Mouse (Mus musculus): ENCODE results near the gene Polk. TPM values are rescaled to one million over a fixed set of nuclear protein-coding genes. Genes with fewer than 3 reads are reported as not detected.

Polk gene
- 9.8 and 11.4 TPM in 2 replicates for polyA plus RNA-seq (2016; fragmentation: Nextera tagmentation; extraction: Ambion mirVana)

DNA sequence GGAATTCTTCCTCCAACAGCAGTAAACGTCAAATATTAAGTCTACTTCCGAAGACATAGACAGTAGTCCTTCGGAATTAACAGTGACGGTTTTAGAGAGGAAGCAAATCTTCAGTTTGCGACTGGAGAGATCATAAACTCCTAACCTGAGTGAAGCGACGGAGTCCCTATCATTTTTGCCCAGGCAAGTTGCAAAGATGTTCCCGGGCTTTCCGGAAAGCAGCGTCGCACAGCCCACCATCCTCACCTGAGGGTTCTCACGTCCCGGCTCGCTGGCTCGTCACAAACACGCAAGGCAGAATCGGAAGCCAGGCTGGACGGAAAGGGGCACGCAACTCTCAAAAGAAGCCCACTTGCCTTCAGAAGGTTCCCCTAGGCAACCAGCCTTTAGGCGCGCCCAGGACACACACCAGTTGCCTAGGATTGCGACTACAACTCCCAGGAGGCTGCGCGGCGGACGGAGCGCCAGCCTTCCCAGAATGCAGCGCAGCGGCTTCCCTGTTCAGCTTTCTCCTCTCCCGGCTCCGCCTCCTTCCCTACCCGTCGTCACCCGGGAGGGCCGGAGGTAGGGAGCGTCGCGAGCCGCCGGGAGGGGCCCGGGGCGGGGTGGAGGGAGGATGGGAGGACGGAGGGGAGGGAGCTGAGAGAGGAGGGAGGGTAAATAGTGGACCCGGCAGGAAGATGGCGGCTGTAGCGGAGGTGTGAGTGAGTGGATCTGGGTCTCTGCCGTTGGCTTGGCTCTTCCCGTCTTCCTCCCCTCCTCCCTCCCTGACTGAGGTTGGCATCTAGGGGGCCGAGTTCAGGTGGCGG, at the start of gene Polk, which contains the start of gene Col4a3bp:
Gene Polk, minus strand, starts transcription at position 499 of the 809 bp plus-strand sequence.
Gene Col4a3bp, plus strand, starts transcription at position 538 of the 809 bp plus-strand sequence.
- peak; percentile 99 for ATAC-seq (ENCODE audit: insufficient number of reproducible peaks, insufficient read depth, low FRiP score, low TSS enrichment, low read depth)
- peak within 1 kb of the TSS; percentile 90 for H3K27ac ChIP-seq
- H3K4me3 ChIP-seq (replicated peaks) = peak within 1 kb of the TSS; percentile 97
- peak within 1 kb of the TSS; percentile 91 for H3K9ac ChIP-seq (replicated peaks)
- H3K27me3 ChIP-seq = no peaks in the 10 kb centered on the region
- H3K9me3 ChIP-seq = no peaks in the 10 kb centered on the region
- peak within 1 kb of the TSS; percentile 79 for H3K4me2 ChIP-seq
- H3K4me1 ChIP-seq (replicated peaks) = peaks cover 3% of the 10 kb centered on the region; the same call in 1 of the 2 replicates
- no peaks in the 10 kb centered on the region for H3K36me3 ChIP-seq
- WGBS = under 1% methylated on average over 50 of the region's 50 CpGs

DNA sequence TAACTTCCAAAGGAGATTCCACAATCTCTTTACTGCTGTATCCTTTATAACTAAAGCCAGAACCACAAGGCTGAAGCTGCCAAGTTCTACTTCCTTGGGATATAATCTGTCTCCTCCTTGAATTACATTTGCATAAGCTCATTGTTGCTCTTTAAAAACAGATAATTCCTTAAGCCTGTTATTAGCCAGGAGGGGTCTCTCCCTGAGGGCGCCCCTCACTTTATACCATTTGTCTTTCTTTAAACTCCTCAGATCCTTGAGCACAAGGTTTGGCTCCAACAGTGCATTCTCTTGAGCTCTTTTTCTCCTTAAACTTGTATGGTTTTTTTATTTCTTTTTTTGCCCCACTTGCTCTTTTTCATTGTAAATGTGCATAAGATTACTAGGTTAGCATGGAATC, 46.3 kb upstream of the Polk start:
- no peak for ATAC-seq (ENCODE audit: insufficient number of reproducible peaks, insufficient read depth, low FRiP score, low TSS enrichment, low read depth)

DNA sequence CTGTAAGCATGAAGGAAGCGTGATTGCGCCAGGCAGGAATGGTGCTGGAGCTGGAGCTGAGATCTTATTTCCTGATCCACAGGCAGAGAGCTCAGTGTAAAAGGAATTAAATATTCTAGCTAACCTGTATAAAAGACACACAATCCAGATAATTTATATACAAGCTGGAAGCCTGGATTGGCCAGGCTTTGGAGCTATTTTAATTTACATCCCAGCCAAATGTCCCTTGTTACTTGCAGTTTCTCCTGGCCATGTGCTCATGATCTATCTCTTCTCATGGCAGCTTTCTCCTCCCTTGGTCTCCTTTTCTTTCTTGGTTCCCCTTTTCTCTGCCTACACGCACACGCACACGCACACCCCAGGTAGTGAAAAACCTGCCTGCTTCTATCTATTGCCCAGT, 44.2 kb upstream of the Polk start:
- no peaks in the 10 kb centered on the region for H3K27me3 ChIP-seq
- no peaks in the 10 kb centered on the region for H3K36me3 ChIP-seq
- no peaks in the 10 kb centered on the region for H3K4me1 ChIP-seq (replicated peaks)
- no peak for ATAC-seq (ENCODE audit: insufficient number of reproducible peaks, insufficient read depth, low FRiP score, low TSS enrichment, low read depth)
- WGBS = 95% methylated on average over 5 of the region's 5 CpGs
- H3K27ac ChIP-seq = no peak overlapping the region
- no peak overlapping the region for H3K4me2 ChIP-seq
- H3K9ac ChIP-seq (replicated peaks) = no peak overlapping the region
- H3K9me3 ChIP-seq = no peaks in the 10 kb centered on the region
- H3K4me3 ChIP-seq (replicated peaks) = no peak overlapping the region

More for the DNA sequence above, 46.3 kb upstream of the Polk start:
- 84% methylated on average over 1 of the region's 1 CpGs for WGBS
- Histone ChIP-seq H3K9me3 (no peaks in the 10 kb centered on the region), H3K9ac (replicated peaks) (no peak overlapping the region), H3K4me3 (replicated peaks) (no peak overlapping the region), H3K4me2 (no peak overlapping the region), H3K36me3 (no peaks in the 10 kb centered on the region), H3K4me1 (replicated peaks) (no peaks in the 10 kb centered on the region), H3K27me3 (no peaks in the 10 kb centered on the region), H3K27ac (no peak overlapping the region)

DNA sequence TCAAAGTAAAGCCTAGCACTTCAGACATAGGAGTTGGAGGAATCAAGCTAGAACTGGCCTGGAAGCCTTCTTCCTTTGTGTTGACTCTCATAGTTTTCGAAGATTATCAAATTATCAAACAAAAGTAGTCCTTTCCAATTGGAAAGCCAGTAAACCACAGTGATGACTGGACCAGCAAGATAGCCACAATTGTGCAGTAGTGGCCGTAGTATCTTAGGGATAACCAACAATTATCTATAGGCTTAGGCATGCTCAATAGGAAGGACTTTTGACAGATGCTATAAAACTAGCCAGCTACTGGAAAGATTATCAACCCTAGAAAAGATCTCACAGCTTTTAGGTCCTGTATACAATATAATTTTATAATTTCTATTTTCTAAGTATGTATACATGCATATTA, 41.8 kb upstream of the Polk start:
- H3K4me1 ChIP-seq (replicated peaks) = no peaks in the 10 kb centered on the region
- WGBS = 90% methylated on average over 2 of the region's 2 CpGs

DNA sequence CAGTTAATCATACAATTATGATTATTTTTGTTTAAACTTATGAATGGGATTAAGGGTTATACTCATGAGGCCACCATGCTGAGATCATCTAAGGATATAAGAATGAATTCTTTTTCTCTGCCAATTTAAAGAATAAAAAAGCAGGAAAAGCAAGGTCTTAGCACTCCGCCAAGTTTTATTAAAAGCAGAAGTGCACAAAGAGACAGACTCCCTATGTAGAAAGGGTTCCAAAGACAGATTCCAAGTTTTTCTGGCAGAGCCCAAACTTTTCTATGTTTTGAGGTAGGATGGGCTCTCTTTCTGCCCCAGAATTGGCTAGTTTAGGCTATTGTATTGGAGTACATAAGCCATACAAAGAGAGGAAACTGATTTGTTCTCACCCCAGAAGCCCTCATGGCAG, 37.6 kb upstream of the Polk start:
- H3K27ac ChIP-seq = no peak overlapping the region
- no peak overlapping the region for H3K9ac ChIP-seq (replicated peaks)
- no peak overlapping the region for H3K4me3 ChIP-seq (replicated peaks)
- no peaks in the 10 kb centered on the region for H3K9me3 ChIP-seq
- no peak for ATAC-seq (ENCODE audit: insufficient number of reproducible peaks, insufficient read depth, low FRiP score, low TSS enrichment, low read depth)
- H3K4me1 ChIP-seq (replicated peaks) = no peaks in the 10 kb centered on the region
- WGBS = 65% methylated on average over 1 of the region's 1 CpGs
- H3K4me2 ChIP-seq = no peak overlapping the region
- H3K36me3 ChIP-seq = no peaks in the 10 kb centered on the region
- H3K27me3 ChIP-seq = no peaks in the 10 kb centered on the region

More for the DNA sequence above, 41.8 kb upstream of the Polk start:
- H3K27me3 ChIP-seq = no peaks in the 10 kb centered on the region
- no peak overlapping the region for H3K27ac ChIP-seq
- no peak overlapping the region for H3K4me3 ChIP-seq (replicated peaks)
- no peaks in the 10 kb centered on the region for H3K36me3 ChIP-seq
- no peak overlapping the region for H3K4me2 ChIP-seq
- H3K9me3 ChIP-seq = no peaks in the 10 kb centered on the region
- ATAC-seq (ENCODE audit: insufficient number of reproducible peaks, insufficient read depth, low FRiP score, low TSS enrichment, low read depth) = no peak
- no peak overlapping the region for H3K9ac ChIP-seq (replicated peaks)

DNA sequence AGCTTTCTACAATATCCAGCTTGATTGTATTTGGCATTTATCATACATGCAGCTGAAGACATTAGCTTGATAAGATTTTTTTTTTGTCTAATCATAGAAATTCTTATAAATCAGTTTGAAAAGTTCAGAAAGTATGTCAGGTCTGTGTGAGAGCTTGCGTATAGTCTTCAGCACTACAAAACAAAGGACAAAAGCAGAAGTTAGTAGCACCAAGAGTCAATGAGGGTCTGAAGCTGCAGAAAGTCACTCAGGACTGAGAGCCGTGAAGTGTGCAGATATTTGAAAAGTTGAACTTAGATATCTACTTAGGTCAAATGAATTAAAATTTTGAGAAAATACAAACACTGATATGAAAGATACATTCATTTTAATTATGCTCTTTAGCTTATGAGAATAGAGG, 36.7 kb upstream of the Polk start:
- no peak for ATAC-seq (ENCODE audit: insufficient number of reproducible peaks, insufficient read depth, low FRiP score, low TSS enrichment, low read depth)
- H3K27ac ChIP-seq = no peak overlapping the region
- no peak overlapping the region for H3K9ac ChIP-seq (replicated peaks)
- no peaks in the 10 kb centered on the region for H3K36me3 ChIP-seq
- H3K9me3 ChIP-seq = no peaks in the 10 kb centered on the region
- no peak overlapping the region for H3K4me2 ChIP-seq
- H3K4me1 ChIP-seq (replicated peaks) = no peaks in the 10 kb centered on the region
- H3K27me3 ChIP-seq = no peaks in the 10 kb centered on the region
- 85% methylated on average over 2 of the region's 2 CpGs for WGBS
- no peak overlapping the region for H3K4me3 ChIP-seq (replicated peaks)

DNA sequence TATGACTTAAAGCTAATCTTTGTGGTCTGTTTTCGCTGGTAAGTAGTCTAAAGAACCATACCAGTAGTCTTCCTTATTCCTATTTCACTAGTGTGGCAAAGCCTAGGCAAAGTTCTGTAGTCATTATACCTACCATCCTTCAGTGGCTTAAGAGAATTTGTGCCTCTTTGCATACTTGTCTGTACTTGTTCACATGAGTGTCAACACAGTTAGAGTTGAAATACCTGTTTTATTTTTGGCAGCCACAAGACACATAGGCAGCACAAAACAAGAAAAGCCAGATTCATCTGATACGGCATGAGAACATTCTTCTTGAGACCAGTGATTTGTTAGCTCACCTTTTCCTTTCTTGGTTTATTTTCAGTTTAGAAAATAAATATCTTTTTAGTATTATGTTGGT, 31.8 kb upstream of the Polk start:
- Histone ChIP-seq H3K4me1 (replicated peaks) (no peaks in the 10 kb centered on the region), H3K4me3 (replicated peaks) (no peak overlapping the region), H3K27me3 (no peaks in the 10 kb centered on the region), H3K9me3 (no peaks in the 10 kb centered on the region), H3K36me3 (peaks cover 6% of the 10 kb centered on the region), H3K4me2 (no peak overlapping the region), H3K27ac (no peak overlapping the region), H3K9ac (replicated peaks) (no peak overlapping the region)
- no peak for ATAC-seq (ENCODE audit: insufficient number of reproducible peaks, insufficient read depth, low FRiP score, low TSS enrichment, low read depth)
- 90% methylated on average over 2 of the region's 2 CpGs for WGBS

DNA sequence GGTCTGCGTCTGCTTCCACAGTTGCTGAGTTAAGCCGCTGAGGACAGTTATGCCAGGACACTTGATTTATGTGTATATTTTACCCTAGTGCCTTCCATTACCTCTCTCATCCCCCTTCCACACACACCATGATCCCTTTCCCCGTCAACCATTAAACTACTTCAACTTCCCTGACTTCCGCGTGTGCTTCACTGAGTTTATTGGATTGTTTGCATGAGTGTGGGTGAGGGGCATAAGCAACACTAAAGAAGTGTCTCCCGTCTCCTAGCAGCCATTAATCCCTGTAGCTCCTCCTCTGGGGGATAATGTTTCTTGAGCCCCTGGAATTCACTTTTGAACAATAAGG, 28.6 kb upstream of the Polk start:
- H3K4me3 ChIP-seq (replicated peaks) = no peak overlapping the region
- H3K4me2 ChIP-seq = no peak overlapping the region
- H3K9me3 ChIP-seq = no peaks in the 10 kb centered on the region
- peaks cover 6% of the 10 kb centered on the region for H3K36me3 ChIP-seq
- no peak overlapping the region for H3K9ac ChIP-seq (replicated peaks)
- WGBS = 70% methylated on average over 6 of the region's 6 CpGs
- no peak for ATAC-seq (ENCODE audit: insufficient number of reproducible peaks, insufficient read depth, low FRiP score, low TSS enrichment, low read depth)
- no peaks in the 10 kb centered on the region for H3K4me1 ChIP-seq (replicated peaks)
- H3K27me3 ChIP-seq = no peaks in the 10 kb centered on the region
- no peak overlapping the region for H3K27ac ChIP-seq

DNA sequence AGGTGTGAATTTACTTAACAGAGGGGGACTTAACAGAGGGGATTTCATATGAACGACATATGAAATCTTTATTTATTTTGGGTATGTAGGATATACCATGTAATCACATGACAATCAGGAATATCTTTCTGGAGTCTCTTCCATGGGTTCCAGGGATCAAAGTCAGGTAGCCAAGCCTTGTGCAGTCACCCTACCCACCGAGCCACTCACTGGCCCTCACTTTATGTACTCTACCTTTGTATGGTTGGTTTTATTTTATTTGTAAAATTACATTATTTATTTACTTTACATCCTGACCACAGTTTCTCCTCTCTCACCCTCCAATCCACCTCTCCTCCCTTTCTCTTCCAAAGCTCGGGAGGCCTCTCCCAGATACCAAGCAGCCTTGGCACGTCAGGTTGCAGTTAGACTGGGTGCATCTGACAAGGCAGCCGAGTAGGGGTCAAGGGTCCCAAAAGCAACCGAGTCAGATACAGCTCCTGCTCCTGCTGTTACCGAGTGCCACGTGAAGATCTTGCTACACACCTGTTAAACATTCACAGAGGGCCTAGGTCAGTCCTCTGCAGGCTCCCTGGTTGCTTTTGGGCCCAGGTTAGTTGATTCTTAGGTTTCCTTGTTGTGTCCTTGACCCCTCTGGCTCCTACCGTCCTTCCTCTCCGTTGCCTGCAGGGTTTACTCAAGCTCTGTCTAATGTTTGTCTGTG, 28.1 kb upstream of the Polk start:
- no peak overlapping the region for H3K4me2 ChIP-seq
- no peaks in the 10 kb centered on the region for H3K27me3 ChIP-seq
- H3K4me1 ChIP-seq (replicated peaks) = no peaks in the 10 kb centered on the region
- no peak for ATAC-seq (ENCODE audit: insufficient number of reproducible peaks, insufficient read depth, low FRiP score, low TSS enrichment, low read depth)
- no peak overlapping the region for H3K27ac ChIP-seq
- peaks cover 6% of the 10 kb centered on the region for H3K36me3 ChIP-seq
- 75% methylated on average over 10 of the region's 10 CpGs for WGBS
- no peaks in the 10 kb centered on the region for H3K9me3 ChIP-seq
- no peak overlapping the region for H3K9ac ChIP-seq (replicated peaks)
- no peak overlapping the region for H3K4me3 ChIP-seq (replicated peaks)

DNA sequence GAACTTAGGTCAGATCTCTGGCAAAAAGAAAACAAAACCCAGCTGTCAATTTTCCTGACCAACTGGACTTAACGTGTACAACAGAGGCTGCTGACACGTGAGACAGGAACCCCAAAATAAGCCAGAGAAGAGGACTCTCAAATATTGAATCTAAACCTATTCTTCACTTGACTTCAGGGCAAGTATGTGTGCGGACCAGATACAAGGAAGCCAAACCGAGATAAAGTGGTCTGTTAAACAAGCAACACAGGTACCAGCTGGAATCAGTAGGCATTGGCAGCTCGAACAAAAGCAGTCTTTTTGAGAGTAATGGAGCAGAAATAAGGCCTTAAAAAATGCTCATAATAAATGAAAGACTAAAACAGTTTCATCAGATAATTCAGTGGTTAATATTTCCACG, 25.6 kb upstream of the Polk start:
- Histone ChIP-seq H3K4me2 (no peak overlapping the region), H3K36me3 (peaks cover 3% of the 10 kb centered on the region), H3K27me3 (no peaks in the 10 kb centered on the region), H3K27ac (no peak overlapping the region), H3K9ac (replicated peaks) (no peak overlapping the region), H3K4me1 (replicated peaks) (no peaks in the 10 kb centered on the region), H3K9me3 (no peaks in the 10 kb centered on the region), H3K4me3 (replicated peaks) (no peak overlapping the region)
- 91% methylated on average over 6 of the region's 6 CpGs for WGBS
- no peak for ATAC-seq (ENCODE audit: insufficient number of reproducible peaks, insufficient read depth, low FRiP score, low TSS enrichment, low read depth)

DNA sequence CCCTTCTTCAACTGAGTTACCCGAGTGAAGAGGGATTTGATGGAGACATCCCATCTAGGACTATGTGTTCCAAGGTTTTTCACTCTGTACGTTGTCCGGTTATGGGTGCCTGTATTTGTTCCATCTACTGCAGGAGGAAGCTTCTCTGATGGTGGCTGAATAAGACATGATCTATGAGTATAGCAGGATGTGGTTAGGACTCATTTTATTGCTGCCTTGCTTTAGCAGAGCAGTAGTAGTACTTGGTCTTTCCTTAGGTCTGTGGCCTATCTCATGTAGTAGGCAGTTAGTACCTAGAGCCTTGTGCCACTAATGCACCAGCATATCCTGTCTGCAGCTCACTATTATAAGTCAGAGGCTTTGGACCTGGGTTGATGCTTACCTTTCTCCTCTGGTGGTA, 12.7 kb upstream of the Polk start:
- H3K27ac ChIP-seq = no peak overlapping the region
- H3K4me3 ChIP-seq (replicated peaks) = no peak overlapping the region
- WGBS = 94% methylated on average over 3 of the region's 3 CpGs
- H3K36me3 ChIP-seq = no peaks in the 10 kb centered on the region
- no peak overlapping the region for H3K4me2 ChIP-seq
- H3K4me1 ChIP-seq (replicated peaks) = peaks cover 7% of the 10 kb centered on the region; the same call in 1 of the 2 replicates
- no peak overlapping the region for H3K9ac ChIP-seq (replicated peaks)
- H3K27me3 ChIP-seq = no peaks in the 10 kb centered on the region
- no peaks in the 10 kb centered on the region for H3K9me3 ChIP-seq
- ATAC-seq (ENCODE audit: insufficient number of reproducible peaks, insufficient read depth, low FRiP score, low TSS enrichment, low read depth) = no peak
